ENCODE assay signal across 11 mouse cellular contexts in the genomic region with DNA sequence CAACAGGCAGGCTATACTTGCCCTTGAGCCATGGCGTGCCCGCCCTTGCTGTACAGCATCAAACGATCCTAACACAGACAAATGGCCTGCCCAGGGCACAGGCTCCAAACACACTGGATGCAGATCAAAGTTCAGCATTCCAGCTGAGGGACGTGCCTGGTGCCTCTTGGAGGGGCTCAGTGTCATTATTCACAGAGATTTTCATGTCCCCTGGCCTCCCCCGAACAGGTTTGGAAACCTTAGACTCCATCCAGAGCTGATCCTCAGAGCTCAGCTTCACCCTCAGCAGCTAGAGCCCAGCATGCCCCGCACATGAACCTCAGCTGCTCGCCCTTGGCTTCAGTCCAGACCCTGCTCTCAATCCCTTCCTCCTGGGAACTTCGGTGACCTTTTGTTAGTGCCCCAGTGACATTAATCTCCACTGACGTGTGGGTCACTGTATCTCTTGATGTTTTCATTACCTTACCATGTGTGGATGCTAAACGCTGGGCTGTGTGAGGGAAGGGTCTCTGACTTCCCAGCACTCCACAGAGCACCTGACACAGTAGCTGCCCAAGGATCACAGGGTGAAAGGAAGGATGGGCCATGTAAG. TPM values are rescaled to one million over a fixed set of nuclear protein-coding genes. Genes with fewer than 3 reads are reported as not detected.
A peak's percentile ranks its signal among the peaks of the same experiment; 100 is the strongest.
DNase-seq lines count a peak whose midpoint lies in the region; ATAC-seq and TF ChIP-seq lines count a peak whose summit lies in the region.
"Had no signal": no experiment of that assay in that cellular context is flagged by ENCODE, and none has a peak within 500 bp of the region (broad histone marks: within the 10 kb centered on the region; RNA-seq: fewer than 3 reads in every experiment).

No protein-coding gene starts in this region.

- TF ChIP-seq CTCF in brain, embryonic 14.5 days (IDR thresholded peaks at IDR 0.05; ENCODE audit: borderline replicate concordance, extremely low read depth, insufficient read depth, insufficient read length), result no peak

- 49% methylated on average over 10 of the region's 10 CpGs for WGBS in liver, embryonic 15.5 days (ENCODE audit: insufficient replicate concordance)
- WGBS in liver, embryonic 11.5 days, result 52% methylated on average over 10 of the region's 10 CpGs

- H3K9me3 ChIP-seq in liver, embryonic 15.5 days (replicated peaks), result no peaks in the 10 kb centered on the region
- no peaks in the 10 kb centered on the region for H3K9me3 ChIP-seq in liver, embryonic 11.5 days (ENCODE audit: control insufficient read depth, low read length)

- no peak overlapping the region for H3K27ac ChIP-seq in liver, embryonic 15.5 days (replicated peaks)
- no peak overlapping the region for H3K27ac ChIP-seq in liver, embryonic 11.5 days (ENCODE audit: low read depth, low read length)
- H3K27ac ChIP-seq: liver, embryonic 14.5 days had no signal

- no peak overlapping the region for H3K4me3 ChIP-seq in liver, embryonic 15.5 days (replicated peaks)
- no peak overlapping the region for H3K4me3 ChIP-seq in liver, embryonic 11.5 days (ENCODE audit: low read depth, low read length)

- H3K36me3 ChIP-seq in liver, embryonic 15.5 days (replicated peaks), result no peaks in the 10 kb centered on the region
- no peaks in the 10 kb centered on the region for H3K36me3 ChIP-seq in liver, embryonic 11.5 days (ENCODE audit: control insufficient read depth, insufficient read depth, low read length)

- no peak overlapping the region for H3K9ac ChIP-seq in liver, embryonic 15.5 days
- H3K9ac ChIP-seq in liver, embryonic 11.5 days (ENCODE audit: low read depth, low read length), result no peak overlapping the region
- H3K9ac ChIP-seq: liver, embryonic 14.5 days had no signal

- peak; percentile 42; the same call in 1 of the 2 replicates for ATAC-seq in liver, embryonic 15.5 days (ENCODE audit: insufficient read depth)
- ATAC-seq in liver, embryonic 11.5 days (replicated peaks; ENCODE audit: low FRiP score), result no peak
- ATAC-seq in megakaryocyte-erythroid progenitor cell, adult 5-6 weeks (replicated peaks; ENCODE audit: low FRiP score, low TSS enrichment, poor library complexity, severe bottlenecking), result no peak
- no peak for ATAC-seq in erythroblast, adult 5-6 weeks (replicated peaks; ENCODE audit: low FRiP score, poor library complexity, severe bottlenecking)

- DNase-seq in liver, embryonic 11.5 days (ENCODE audit: low spot score), result no peak
- DNase-seq in brain, embryonic 14.5 days (ENCODE audit: low read depth), result peak; percentile 23
- DNase-seq in kidney, adult 8-10 months, result peak; percentile 42 to 54
- DNase-seq in mesoderm, embryonic 11.5 days (ENCODE audit: low read depth, low spot score), result peak; percentile 70
- DNase-seq in thymus, postnatal 25 days, result no peak
- DNase-seq: heart, postnatal 10 days had no signal

- no peak overlapping the region for H3K4me2 ChIP-seq in liver, embryonic 15.5 days
- no peak overlapping the region for H3K4me2 ChIP-seq in liver, embryonic 11.5 days

- no peak for TF ChIP-seq POLR2A in brain, embryonic 14.5 days (IDR thresholded peaks at IDR 0.05; ENCODE audit: borderline replicate concordance, extremely low read depth, insufficient read depth, insufficient read length, poor library complexity, severe bottlenecking)

- peaks cover 6% of the 10 kb centered on the region; the same call in 1 of the 2 replicates for H3K27me3 ChIP-seq in liver, embryonic 15.5 days
- no peaks in the 10 kb centered on the region for H3K27me3 ChIP-seq in liver, embryonic 11.5 days (replicated peaks; ENCODE audit: control insufficient read depth, insufficient read depth, low read length)

- peaks cover 19% of the 10 kb centered on the region for H3K4me1 ChIP-seq in liver, embryonic 15.5 days (replicated peaks)
- H3K4me1 ChIP-seq in liver, embryonic 11.5 days (replicated peaks; ENCODE audit: control insufficient read depth, insufficient read depth, low read length), result 0 out of 2 replicates have a peak, but pooled peaks cover 4% of the 10 kb centered on the region

RNA-seq across cellular contexts. Expression of gene Ephx1, which starts 20.1 kb away (rescaled TPM):
- polyA plus RNA-seq in liver, embryonic 15.5 days (2015; fragmentation: Nextera tagmentation; extraction: Ambion mirVana), result 7.5 and 8.2 TPM in 2 replicates
- 1.6 and 1.7 TPM in 2 replicates for polyA plus RNA-seq in liver, embryonic 11.5 days (2014; fragmentation: Nextera tagmentation; extraction: Ambion mirVana)
- polyA plus RNA-seq in brain, embryonic 14.5 days (2012; rRNA removed), result 2.8 and 5.1 TPM in 2 replicates
- 4.5 TPM in 1 of 2 replicates, not detected in the other for total RNA-seq in megakaryocyte-erythroid progenitor cell, adult 5-6 weeks (2014; fragmentation: Nextera tagmentation)
- total RNA-seq in megakaryocyte-erythroid progenitor cell, adult 5-6 weeks (2017), result 0.57 TPM in 1 of 2 replicates, not detected in the other
- total RNA-seq in erythroblast, adult 5-6 weeks (2015; ENCODE audit: low replicate concordance), result 6.1 and 12.5 TPM in 2 replicates
- 3.3 TPM in 1 of 2 replicates, not detected in the other for total RNA-seq in erythroblast, adult 5-6 weeks (2017; ENCODE audit: low replicate concordance)

RNA-seq across cellular contexts. Expression of gene 9130409I23Rik, which starts 50.4 kb away (rescaled TPM):
- 0.10 TPM in 1 of 2 replicates, not detected in the other for polyA plus RNA-seq in liver, embryonic 15.5 days (2015; fragmentation: Nextera tagmentation; extraction: Ambion mirVana)
- not detected in 2 replicates for polyA plus RNA-seq in liver, embryonic 11.5 days (2014; fragmentation: Nextera tagmentation; extraction: Ambion mirVana)
- polyA plus RNA-seq in brain, embryonic 14.5 days (2012; rRNA removed), result not detected in 2 replicates
- total RNA-seq in megakaryocyte-erythroid progenitor cell, adult 5-6 weeks (2014; fragmentation: Nextera tagmentation), result not detected in 2 replicates
- not detected in 2 replicates for total RNA-seq in megakaryocyte-erythroid progenitor cell, adult 5-6 weeks (2017)
- not detected in 2 replicates for total RNA-seq in erythroblast, adult 5-6 weeks (2015; ENCODE audit: low replicate concordance)
- not detected in 2 replicates for total RNA-seq in erythroblast, adult 5-6 weeks (2017; ENCODE audit: low replicate concordance)
- total RNA-seq: heart, postnatal 10 days; neutrophil, adult 5-6 weeks had no signal

RNA-seq across cellular contexts. Expression of gene Tmem63a, which starts 58.5 kb away (rescaled TPM):
- polyA plus RNA-seq in liver, embryonic 15.5 days (2015; fragmentation: Nextera tagmentation; extraction: Ambion mirVana), result 8.0 and 9.3 TPM in 2 replicates
- 7.8 and 8.3 TPM in 2 replicates for polyA plus RNA-seq in liver, embryonic 11.5 days (2014; fragmentation: Nextera tagmentation; extraction: Ambion mirVana)
- 3.3 and 3.6 TPM in 2 replicates for polyA plus RNA-seq in brain, embryonic 14.5 days (2012; rRNA removed)
- 22.5 and 26.6 TPM in 2 replicates for total RNA-seq in megakaryocyte-erythroid progenitor cell, adult 5-6 weeks (2014; fragmentation: Nextera tagmentation)
- 4.8 and 10.8 TPM in 2 replicates for total RNA-seq in megakaryocyte-erythroid progenitor cell, adult 5-6 weeks (2017)
- 8.5 and 13.8 TPM in 2 replicates for total RNA-seq in erythroblast, adult 5-6 weeks (2015; ENCODE audit: low replicate concordance)
- total RNA-seq in erythroblast, adult 5-6 weeks (2017; ENCODE audit: low replicate concordance), result 6.6 and 13.1 TPM in 2 replicates

Comparison
In these comparisons a context has a peak if more than half of its experiments do, and no peak if none do; other contexts are left out.
1. DNase-seq: peak in brain, embryonic 14.5 days (single experiment), kidney, adult 8-10 months (2 of 2) and mesoderm, embryonic 11.5 days (single experiment); none in liver, embryonic 11.5 days (single experiment) and thymus, postnatal 25 days (single experiment).